Mouse (Mus musculus): ENCODE results near the gene Lrrc66. TPM values are rescaled to one million over a fixed set of nuclear protein-coding genes. Genes with fewer than 3 reads are reported as not detected.

Gene Lrrc66
- total RNA-seq, 2 experiments from 2014 or later, result not detected

- no peak for DNase-seq (ENCODE audit: low spot score)
These were observed 68.3 kb downstream of the Lrrc66 start for GRCm38 (mm10) chr5:73564038-73564437.

- DNase-seq (ENCODE audit: low spot score), result no peak
These were observed 73.6 kb downstream of the Lrrc66 start for GRCm38 (mm10) chr5:73558756-73559155.

GRCm38 (mm10) chr5:73556733-73557425, 75.4 kb downstream of the Lrrc66 start:
- DNase-seq (ENCODE audit: low spot score), result no peak

Other genes starting within 250 kb of the Lrrc66 start
- gene Cwh43, start 226.5 kb downstream of the Lrrc66 start, total RNA-seq (2021), result not detected
- 10 to 100 TPM; 10.8 to 11.1 TPM for gene Dcun1d4, start 151.5 kb downstream of the Lrrc66 start, total RNA-seq (2021)
- gene Sgcb, start 15.3 kb upstream of the Lrrc66 start, total RNA-seq (2021), result 10 to 100 TPM; 74.1 to 79.0 TPM
- gene Spata18, start 18.9 kb upstream of the Lrrc66 start, total RNA-seq (2021), result under 1 TPM in 1 of 2 experiments, not detected in 1; 0.14 TPM

All from gastrocnemius, adult 18-20 months (tissue).